Mouse (Mus musculus) olfactory bulb, adult 2 months (tissue): ENCODE results near the gene Schip1. TPM values are rescaled to one million over a fixed set of nuclear protein-coding genes. Genes with fewer than 3 reads are reported as not detected.
A peak's percentile ranks its signal among the peaks of the same experiment; 100 is the strongest.

Source experiments
- H3K27ac ChIP-seq: fragments of 200-500 bp; 2 replicates; pipeline ENCODE4 v1.5.1; 2012; ENCODE audit warnings: low read depth, low read length; ENCODE audit not compliant: insufficient read depth
- H3K4me1 ChIP-seq: fragments of 200-500 bp; 2 replicates; pipeline ENCODE4 v1.6.1; 2012; ENCODE audit warnings: low read length; ENCODE audit not compliant: control insufficient read depth, insufficient read depth
- H3K4me3 ChIP-seq: fragments of 200-500 bp; 2 replicates; pipeline ENCODE4 v1.5.1; 2012; ENCODE audit warnings: mild to moderate bottlenecking, low read depth, low read length, moderate library complexity; ENCODE audit not compliant: insufficient read depth
- CTCF ChIP-seq: fragments of 200-500 bp; IDR thresholded peaks from 2 replicates; pipeline ENCODE4 v1.5.1; 2012; ENCODE audit warnings: low read depth, mild to moderate bottlenecking, low read length, moderate library complexity; ENCODE audit not compliant: insufficient read depth
- POLR2A ChIP-seq: fragments of 200-500 bp; IDR thresholded peaks from 2 replicates; pipeline ENCODE4 v1.6.1; 2012; ENCODE audit warnings: mild to moderate bottlenecking, low read depth, low read length, moderate library complexity; ENCODE audit not compliant: insufficient read depth
- WGBS: fragments of 180-500 bp; shearing (Covaris S2); methylation state at CpG from one replicate; pipeline ENCODE4 v1.1.7; 2018; 5-methylcytosine and 5-hydroxymethylcytosine counted together
- polyA plus RNA-seq: library from polyadenylated mRNA; stranded (reverse); fragments of >200 nt; gene quantifications from 2 replicates; pipeline ENCODE4 v1.2.4, GENCODE M21; 2012; ENCODE audit warnings: low replicate concordance; ENCODE audit not compliant: missing spikeins, insufficient read depth, insufficient read length

Gene Schip1
- polyA plus RNA-seq = not detected in 2 replicates

DNA sequence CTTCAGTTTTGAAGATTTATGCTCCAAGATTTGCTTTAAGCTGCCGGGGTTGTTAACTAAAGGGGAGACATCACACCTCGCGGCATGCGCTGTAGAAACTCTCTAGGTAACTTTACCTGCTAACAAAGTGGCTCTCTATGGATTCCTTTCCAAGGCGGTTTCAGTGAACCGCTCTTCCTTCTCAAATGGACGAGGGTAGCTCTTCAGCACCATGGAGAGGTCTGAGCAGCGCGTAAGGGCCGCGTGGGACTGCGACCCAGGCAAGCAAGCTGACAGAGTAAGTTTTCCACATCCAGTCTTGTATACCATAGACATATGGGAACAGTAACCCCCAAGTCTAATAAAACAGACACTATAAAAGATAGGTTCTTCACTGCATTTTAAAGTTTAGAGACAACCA lies at the start of gene Schip1:
Gene Schip1, plus strand, starts transcription at position 72 of the 400 bp plus-strand sequence.
- no peak for TF ChIP-seq POLR2A
- TF ChIP-seq CTCF = no peak
- WGBS = 54% methylated on average over 12 of the region's 12 CpGs
- Histone ChIP-seq H3K4me3 (no peak within 1 kb of the TSS), H3K27ac (no peak within 1 kb of the TSS), H3K4me1 (no peaks in the 10 kb centered on the region)

DNA sequence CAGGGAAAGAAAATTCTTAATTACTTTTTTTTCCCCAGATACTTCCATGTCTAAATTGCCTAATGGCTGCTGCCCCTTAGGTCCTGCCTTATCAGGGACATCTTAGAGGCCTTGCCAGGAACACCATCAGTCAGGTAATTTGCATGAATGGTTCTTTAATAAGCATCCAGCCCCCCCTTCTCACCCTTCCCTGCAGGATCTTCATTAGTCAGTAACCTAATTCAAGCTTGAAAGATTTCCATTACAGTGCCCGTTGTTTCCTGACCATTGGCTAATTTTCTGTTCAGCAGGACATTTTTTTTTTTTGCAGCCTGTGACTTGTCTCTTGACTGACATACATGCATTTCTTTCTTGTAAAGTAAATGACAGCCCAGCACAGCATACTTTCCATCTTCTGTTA lies 48.8 kb upstream of the Schip1 start:
- TF ChIP-seq POLR2A = no peak
- TF ChIP-seq CTCF = no peak
- 56% methylated on average over 1 of the region's 1 CpGs for WGBS
- H3K4me1 ChIP-seq = no peaks in the 10 kb centered on the region
- no peak overlapping the region for H3K27ac ChIP-seq
- H3K4me3 ChIP-seq = no peak overlapping the region

DNA sequence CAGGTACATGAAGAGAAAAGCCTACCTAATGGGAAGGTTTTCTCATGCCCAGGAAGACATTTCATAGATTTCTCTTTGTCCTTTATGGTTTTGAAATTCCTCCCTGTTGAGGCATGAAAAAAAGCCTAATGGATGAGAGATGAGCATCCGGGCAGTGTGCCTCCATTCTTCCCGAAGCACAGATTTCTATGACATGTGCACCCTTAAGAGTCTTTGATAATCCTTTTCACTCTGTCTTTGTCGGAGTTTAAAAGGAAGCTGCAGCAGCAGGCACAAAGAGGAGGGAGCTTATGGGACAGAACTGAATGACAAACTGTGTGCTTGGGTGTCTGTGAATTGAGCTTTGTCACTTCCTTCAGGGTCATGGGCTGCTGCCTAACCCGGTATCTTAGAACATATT lies 45.2 kb upstream of the Schip1 start:
- Histone ChIP-seq H3K4me3 (no peak overlapping the region), H3K27ac (no peak overlapping the region)

GRCm38 (mm10) chr3:68036097-68036496 lies 28.5 kb upstream of the Schip1 start:
- 37% methylated on average over 3 of the region's 3 CpGs for WGBS
- Histone ChIP-seq H3K4me3 (no peak overlapping the region), H3K4me1 (no peaks in the 10 kb centered on the region), H3K27ac (no peak overlapping the region)
- no peak for TF ChIP-seq CTCF
- no peak for TF ChIP-seq POLR2A

More for the DNA sequence above, 45.2 kb upstream of the Schip1 start:
- 70% methylated on average over 4 of the region's 4 CpGs for WGBS
- TF ChIP-seq POLR2A (no peak), CTCF (no peak)
- no peaks in the 10 kb centered on the region for H3K4me1 ChIP-seq

- Histone ChIP-seq H3K4me3 (no peak overlapping the region), H3K27ac (no peak overlapping the region), H3K4me1 (no peaks in the 10 kb centered on the region)
- TF ChIP-seq POLR2A = no peak
- no peak for TF ChIP-seq CTCF
- WGBS = 98% methylated on average over 2 of the region's 2 CpGs
Measured at GRCm38 (mm10) chr3:68042951-68043350, 21.7 kb upstream of the Schip1 start.

DNA sequence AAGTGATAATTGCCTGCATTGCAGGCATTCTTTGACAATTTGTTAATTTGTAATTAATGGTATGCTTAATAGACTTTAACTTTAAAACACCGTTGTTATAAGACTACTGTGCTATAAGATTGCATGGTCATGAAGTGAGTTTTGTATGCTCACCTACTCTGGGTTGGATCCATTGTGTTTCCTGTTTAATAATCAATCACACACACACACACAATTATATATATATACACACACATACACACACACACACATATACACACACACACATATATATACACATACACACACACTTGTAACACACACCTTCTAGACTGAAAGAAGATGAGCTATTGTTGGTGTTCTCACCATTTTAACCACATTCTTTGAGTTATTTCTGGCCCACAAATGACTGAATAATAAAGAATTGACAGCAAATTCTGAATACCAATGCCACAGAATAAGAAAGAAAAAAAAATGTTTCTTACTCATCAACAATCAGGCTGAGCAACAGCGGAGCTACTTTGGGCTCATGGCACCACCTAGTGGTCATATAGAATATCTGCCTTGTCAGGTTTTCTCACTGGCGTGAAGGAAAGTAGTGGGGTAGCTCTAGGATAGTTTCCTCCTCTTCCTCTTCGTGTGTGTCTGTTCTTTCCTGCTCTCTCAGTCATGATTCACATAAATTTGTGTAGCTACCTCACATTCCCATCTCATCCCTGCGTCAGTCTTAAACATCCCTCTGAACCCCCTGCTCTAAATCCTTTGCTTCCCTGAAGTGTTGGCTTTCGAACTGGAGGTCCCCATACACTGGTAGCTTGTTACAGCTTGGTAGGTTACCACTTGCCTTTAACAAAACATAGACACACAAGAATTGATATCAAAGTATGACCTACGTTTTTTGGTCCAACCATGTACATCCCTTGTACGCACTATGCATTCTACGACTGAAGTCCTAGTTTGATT lies 18.9 kb upstream of the Schip1 start:
- WGBS = 46% methylated on average over 9 of the region's 9 CpGs
- H3K27ac ChIP-seq = no peak overlapping the region
- no peak for TF ChIP-seq POLR2A
- no peak for TF ChIP-seq CTCF
- no peaks in the 10 kb centered on the region for H3K4me1 ChIP-seq
- no peak overlapping the region for H3K4me3 ChIP-seq

GRCm38 (mm10) chr3:68053538-68053937 lies 11.1 kb upstream of the Schip1 start:
- WGBS = 48% methylated on average over 2 of the region's 2 CpGs

GRCm38 (mm10) chr3:68055071-68055470 lies 9.5 kb upstream of the Schip1 start:
- no peak for TF ChIP-seq CTCF
- TF ChIP-seq POLR2A = no peak
- H3K4me1 ChIP-seq = no peaks in the 10 kb centered on the region
- 62% methylated on average over 13 of the region's 13 CpGs for WGBS
- H3K27ac ChIP-seq = no peak overlapping the region
- no peak overlapping the region for H3K4me3 ChIP-seq

More at GRCm38 (mm10) chr3:68053538-68053937, 11.1 kb upstream of the Schip1 start:
- Histone ChIP-seq H3K27ac (no peak overlapping the region), H3K4me3 (no peak overlapping the region), H3K4me1 (no peaks in the 10 kb centered on the region)
- TF ChIP-seq CTCF (no peak), POLR2A (no peak)

- peak overlapping the region; percentile 20; the same call in 1 of the 2 replicates for H3K4me3 ChIP-seq
- 56% methylated on average over 23 of the region's 23 CpGs for WGBS
Measured at GRCm38 (mm10) chr3:68056373-68057275, 8.0 kb upstream of the Schip1 start.

More at GRCm38 (mm10) chr3:68056373-68057275, 8.0 kb upstream of the Schip1 start:
- Histone ChIP-seq H3K27ac (no peak overlapping the region), H3K4me1 (no peaks in the 10 kb centered on the region)
- TF ChIP-seq POLR2A (no peak), CTCF (peak; percentile 27; the same call in 1 of the 2 replicates)
